Mouse (Mus musculus) embryonic facial prominence, embryonic 12.5 days (tissue): Measurements from ENCODE around the gene Cltrn. TPM values are rescaled to one million over a fixed set of nuclear protein-coding genes. Genes with fewer than 3 reads are reported as not detected.

Source experiments
- ATAC-seq: fragments of 200-750 bp; cut with Nextera tagmentation; 2 replicates; pipeline ENCODE4 v1.8.0; 2017; ENCODE audit not compliant: insufficient number of reproducible peaks, insufficient read depth, low FRiP score, low TSS enrichment
- H3K27ac ChIP-seq: fragments of 300-500 bp; sonication (generic); 2 replicates; pipeline ENCODE4 v1.5.1; 2016; ENCODE audit warnings: mild to moderate bottlenecking
- H3K27me3 ChIP-seq: fragments of 300-500 bp; sonication (generic); 2 replicates; pipeline ENCODE4 v1.6.1; 2016; ENCODE audit warnings: mild to moderate bottlenecking, moderate library complexity
- H3K36me3 ChIP-seq: fragments of 300-500 bp; sonication (generic); 2 replicates; pipeline ENCODE4 v1.6.1; 2016; ENCODE audit warnings: mild to moderate bottlenecking
- H3K4me1 ChIP-seq: fragments of 300-500 bp; sonication (generic); 2 replicates; pipeline ENCODE4 v1.6.1; 2016
- H3K4me2 ChIP-seq: fragments of 300-500 bp; sonication (generic); replicated peaks from 2 replicates; pipeline ENCODE4 v1.6.1; 2016; ENCODE audit warnings: mild to moderate bottlenecking, moderate library complexity
- H3K4me3 ChIP-seq: fragments of 300-500 bp; sonication (generic); 2 replicates; pipeline ENCODE4 v1.5.1; 2016; ENCODE audit warnings: mild to moderate bottlenecking
- H3K9ac ChIP-seq: fragments of 300-500 bp; sonication (generic); 2 replicates; pipeline ENCODE4 v1.6.1; 2016; ENCODE audit warnings: mild to moderate bottlenecking, moderate library complexity
- H3K9me3 ChIP-seq: fragments of 300-500 bp; sonication (generic); 2 replicates; pipeline ENCODE4 v1.6.1; 2016; ENCODE audit warnings: mild to moderate bottlenecking, moderate library complexity
- WGBS: fragments of 180-500 bp; shearing (Covaris S2); methylation state at CpG from one replicate; pipeline ENCODE4 v1.1.7; 2016; 5-methylcytosine and 5-hydroxymethylcytosine counted together
- polyA plus RNA-seq: library from polyadenylated mRNA; unstranded; fragments of >200 nt; fragmentation: Nextera tagmentation; extraction: Ambion mirVana; gene quantifications from 2 replicates; pipeline ENCODE4 v1.2.1, GENCODE M21; 2016

Gene Cltrn
- polyA plus RNA-seq, 1 experiment from 2014 or later: 0.20 TPM

- 86% methylated on average over 6 of the region's 6 CpGs for WGBS
- Histone ChIP-seq H3K9ac (no peak overlapping the region), H3K36me3 (no peaks in the 10 kb centered on the region), H3K9me3 (no peaks in the 10 kb centered on the region), H3K4me1 (no peaks in the 10 kb centered on the region), H3K4me2 (no peak overlapping the region), H3K27ac (no peak overlapping the region), H3K27me3 (no peaks in the 10 kb centered on the region; the same call in 1 of the 2 replicates), H3K4me3 (no peak overlapping the region)
- no peak for ATAC-seq
Measured at GRCm38 (mm10) chrX:164145463-164146250, 57.0 kb downstream of the Cltrn start.

- no peak overlapping the region for H3K9ac ChIP-seq
- H3K9me3 ChIP-seq: no peaks in the 10 kb centered on the region
- H3K4me2 ChIP-seq: no peak overlapping the region
- WGBS: 77% methylated on average over 2 of the region's 2 CpGs
- no peaks in the 10 kb centered on the region; the same call in 1 of the 2 replicates for H3K27me3 ChIP-seq
- no peaks in the 10 kb centered on the region for H3K4me1 ChIP-seq
- H3K27ac ChIP-seq: no peak overlapping the region
- no peak overlapping the region for H3K4me3 ChIP-seq
- H3K36me3 ChIP-seq: no peaks in the 10 kb centered on the region
- no peak for ATAC-seq
Measured at GRCm38 (mm10) chrX:164152703-164153102, 64.1 kb downstream of the Cltrn start.

- no peak for ATAC-seq
- Histone ChIP-seq H3K9ac (no peak overlapping the region), H3K9me3 (no peaks in the 10 kb centered on the region), H3K27ac (no peak overlapping the region), H3K4me3 (no peak overlapping the region), H3K36me3 (no peaks in the 10 kb centered on the region), H3K4me2 (no peak overlapping the region), H3K4me1 (no peaks in the 10 kb centered on the region), H3K27me3 (no peaks in the 10 kb centered on the region; the same call in 1 of the 2 replicates)
Measured at GRCm38 (mm10) chrX:164153606-164154005, 65.0 kb downstream of the Cltrn start.

- ATAC-seq: no peak
- Histone ChIP-seq H3K4me1 (no peaks in the 10 kb centered on the region), H3K36me3 (no peaks in the 10 kb centered on the region), H3K9ac (no peak overlapping the region), H3K27me3 (no peaks in the 10 kb centered on the region), H3K4me2 (no peak overlapping the region), H3K4me3 (no peak overlapping the region), H3K27ac (no peak overlapping the region), H3K9me3 (no peaks in the 10 kb centered on the region)
- WGBS: 80% methylated on average over 5 of the region's 5 CpGs
Measured at GRCm38 (mm10) chrX:164154594-164154993, 66.0 kb downstream of the Cltrn start.

GRCm38 (mm10) chrX:164164681-164165080, 76.1 kb downstream of the Cltrn start:
- Histone ChIP-seq H3K27me3 (no peaks in the 10 kb centered on the region), H3K27ac (no peak overlapping the region), H3K9ac (no peak overlapping the region), H3K4me3 (no peak overlapping the region), H3K9me3 (no peaks in the 10 kb centered on the region), H3K36me3 (no peaks in the 10 kb centered on the region), H3K4me2 (no peak overlapping the region), H3K4me1 (no peaks in the 10 kb centered on the region)
- 77% methylated on average over 1 of the region's 1 CpGs for WGBS
- ATAC-seq: no peak

Other genes starting within 250 kb of the Cltrn start
- gene Ap1s2, start 179.8 kb upstream of the Cltrn start, polyA plus RNA-seq: 23.2 and 23.3 TPM in 2 replicates
- 82.9 and 86.8 TPM in 2 replicates for gene Zrsr2, start 130.2 kb upstream of the Cltrn start, polyA plus RNA-seq
- gene Car5b, start 60.8 kb upstream of the Cltrn start, polyA plus RNA-seq: 0.69 and 0.73 TPM in 2 replicates
- 36.3 and 38.1 TPM in 2 replicates for gene Siah1b, start 12.3 kb upstream of the Cltrn start, polyA plus RNA-seq
- 0.09 and 0.25 TPM in 2 replicates for gene Ace2, start 50.5 kb downstream of the Cltrn start, polyA plus RNA-seq
- 0.32 and 0.47 TPM in 2 replicates for gene Bmx, start 169.4 kb downstream of the Cltrn start, polyA plus RNA-seq
- gene Pir, start 180.5 kb downstream of the Cltrn start, polyA plus RNA-seq: 5.5 and 6.6 TPM in 2 replicates